Mouse (Mus musculus): ENCODE results near the gene Agbl4.
A peak's percentile ranks its signal among the peaks of the same experiment; 100 is the strongest.

Agbl4 gene

GRCm38 (mm10) chr4:111410731-111411130 is 1013.3 kb downstream of the Agbl4 start:
- no peak for DNase-seq

GRCm38 (mm10) chr4:111414399-111414798 is 1016.9 kb downstream of the Agbl4 start:
- no peak for DNase-seq

GRCm38 (mm10) chr4:111414818-111415488 is 1017.5 kb downstream of the Agbl4 start, which contains the start of gene Bend5:
Bend5 (plus strand) TSS chr4:111415006.
- peak; percentile 72 for DNase-seq

GRCm38 (mm10) chr4:111416126-111416525 is 1018.7 kb downstream of the Agbl4 start:
- DNase-seq = no peak

- no peak for DNase-seq
These were observed 1019.1 kb downstream of the Agbl4 start for GRCm38 (mm10) chr4:111416551-111416950.

GRCm38 (mm10) chr4:111417716-111418115 is 1020.3 kb downstream of the Agbl4 start:
- DNase-seq = no peak

GRCm38 (mm10) chr4:111419476-111419875 is 1022.0 kb downstream of the Agbl4 start:
- no peak for DNase-seq

GRCm38 (mm10) chr4:111420031-111420430 is 1022.6 kb downstream of the Agbl4 start:
- no peak for DNase-seq

GRCm38 (mm10) chr4:111420955-111421354 is 1023.5 kb downstream of the Agbl4 start:
- DNase-seq = no peak

GRCm38 (mm10) chr4:111421785-111422184 is 1024.3 kb downstream of the Agbl4 start:
- no peak for DNase-seq

GRCm38 (mm10) chr4:111424371-111424950 is 1027.0 kb downstream of the Agbl4 start:
- no peak for DNase-seq

- no peak for DNase-seq
These were observed 1027.7 kb downstream of the Agbl4 start for GRCm38 (mm10) chr4:111425170-111425569.

- DNase-seq = no peak
These were observed 1033.7 kb downstream of the Agbl4 start for GRCm38 (mm10) chr4:111431186-111431585.

- DNase-seq = no peak
These were observed 1034.6 kb downstream of the Agbl4 start for GRCm38 (mm10) chr4:111432013-111432412.

- DNase-seq = no peak
These were observed 1035.0 kb downstream of the Agbl4 start for GRCm38 (mm10) chr4:111432417-111432816.

GRCm38 (mm10) chr4:111441709-111442108 is 1044.2 kb downstream of the Agbl4 start:
- no peak for DNase-seq

- peak; percentile 33 for DNase-seq
These were observed 1045.2 kb downstream of the Agbl4 start for GRCm38 (mm10) chr4:111442435-111443238.

- peak; percentile 72 for DNase-seq
These were observed 1046.6 kb downstream of the Agbl4 start for GRCm38 (mm10) chr4:111443906-111444615.

GRCm38 (mm10) chr4:111444616-111445160 is 1047.2 kb downstream of the Agbl4 start:
- no peak for DNase-seq

GRCm38 (mm10) chr4:111447918-111448317 is 1050.5 kb downstream of the Agbl4 start:
- DNase-seq = no peak

- DNase-seq = no peak
These were observed 1051.1 kb downstream of the Agbl4 start for GRCm38 (mm10) chr4:111448586-111448985.

- DNase-seq = no peak
These were observed 1052.2 kb downstream of the Agbl4 start for GRCm38 (mm10) chr4:111449442-111450199.
